Mouse (Mus musculus) myocyte (in vitro differentiated cells): ENCODE measurements around the gene Pard3b.

Source experiments
- CEBPB ChIP-seq: IDR thresholded peaks from 2 replicates; pipeline ENCODE4 v1.6.1; 2011; ENCODE audit warnings: mild to moderate bottlenecking, moderate library complexity; ENCODE audit not compliant: poor library complexity, insufficient read depth, severe bottlenecking
- E2F4 ChIP-seq: IDR thresholded peaks from one replicate; pipeline ENCODE4 v1.6.1; 2011; ENCODE audit warnings: mild to moderate bottlenecking, control low read depth, moderate library complexity; ENCODE audit not compliant: insufficient read depth
- MAX ChIP-seq: IDR thresholded peaks from one replicate; pipeline ENCODE4 v1.6.1; 2011; ENCODE audit warnings: low read depth, mild to moderate bottlenecking, control low read depth
- MYOD1 ChIP-seq, 3 experiments: IDR thresholded peaks; one replicate each; pipeline ENCODE4 v1.6.1; 2011; ENCODE audit warnings: control low read depth in 2 of 3, low read depth in 2 of 3, mild to moderate bottlenecking in 2 of 3, moderate library complexity in 1 of 3; ENCODE audit not compliant: insufficient read length in 2 of 3, control insufficient read depth in 1 of 3
- MYOG ChIP-seq, 3 experiments: IDR thresholded peaks; one replicate each; pipeline ENCODE4 v1.6.1; 2011; ENCODE audit warnings: control low read depth in 2 of 3, low read depth in 2 of 3, mild to moderate bottlenecking in 2 of 3; ENCODE audit not compliant: insufficient read length in 2 of 3, control insufficient read depth in 1 of 3, insufficient read depth in 1 of 3
- POLR2A ChIP-seq: IDR thresholded peaks from one replicate; pipeline ENCODE4 v1.6.1; 2011; ENCODE audit warnings: low read depth, mild to moderate bottlenecking, control low read depth, moderate library complexity; ENCODE audit not compliant: insufficient read length
- POLR2AphosphoS2 ChIP-seq: IDR thresholded peaks from one replicate; pipeline ENCODE4 v1.6.1; 2011; ENCODE audit warnings: low read depth, control low read depth; ENCODE audit not compliant: insufficient read length
- REST ChIP-seq: IDR thresholded peaks from one replicate; pipeline ENCODE4 v1.6.1; 2011; ENCODE audit warnings: mild to moderate bottlenecking, control low read depth, moderate library complexity; ENCODE audit not compliant: insufficient read depth, insufficient read length
- SRF ChIP-seq: IDR thresholded peaks from one replicate; pipeline ENCODE4 v1.6.1; 2011; ENCODE audit warnings: low read depth; ENCODE audit not compliant: control insufficient read depth, insufficient read length
- TCF12 ChIP-seq: IDR thresholded peaks from one replicate; pipeline ENCODE4 v1.6.1; 2011; ENCODE audit warnings: mild to moderate bottlenecking, control low read depth; ENCODE audit not compliant: poor library complexity, insufficient read depth, severe bottlenecking
- TCF3 ChIP-seq: IDR thresholded peaks from one replicate; pipeline ENCODE4 v1.6.1; 2011; ENCODE audit warnings: low read depth, control low read depth; ENCODE audit not compliant: insufficient read length
- USF1 ChIP-seq: IDR thresholded peaks from one replicate; pipeline ENCODE4 v1.6.1; 2011; ENCODE audit warnings: low read depth, mild to moderate bottlenecking, control low read depth, moderate library complexity

DNA sequence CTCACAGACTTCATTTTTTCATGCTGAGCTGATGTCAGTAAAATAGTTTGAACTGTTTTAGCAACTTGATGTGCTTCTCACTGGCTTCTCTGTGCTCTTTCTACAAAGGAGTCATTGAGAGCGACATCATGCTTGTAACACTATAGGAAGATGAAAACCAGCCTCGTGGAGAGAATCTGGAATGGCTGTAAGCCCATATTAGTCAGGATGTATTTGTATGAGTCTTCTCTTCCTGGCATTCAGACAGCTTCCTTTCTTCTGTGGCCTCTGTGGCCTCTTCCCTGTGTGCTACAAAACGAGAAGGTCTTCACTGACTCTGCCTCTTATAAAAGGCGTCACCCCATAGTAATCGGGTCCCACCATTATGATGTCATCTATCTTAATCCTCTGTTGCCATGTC, 212.6 kb downstream of the Pard3b start:
- TF ChIP-seq POLR2A (no peak), USF1 (no peak), TCF12 (no peak), MYOD1 (IDR thresholded peaks at IDR 0.05; ENCODE audit: control insufficient read depth in 1 of 3, insufficient read length in 2 of 3, low read depth in 2 of 3) (no peak), POLR2AphosphoS2 (no peak), MYOG (IDR thresholded peaks at IDR 0.05; ENCODE audit: control insufficient read depth in 1 of 3, insufficient read depth in 1 of 3, insufficient read length in 2 of 3, low read depth in 2 of 3) (no peak), E2F4 (no peak), CEBPB (no peak), MAX (no peak), SRF (no peak), TCF3 (no peak), REST (no peak)
